Mouse (Mus musculus): ENCODE measurements at regions not wholly inside any gene's neighbourhood (a gene's known extent, or its start where the extent isn't known, plus 50 kb on each side); places are given as distances from the start of the nearest gene placed in this dataset.

DNA sequence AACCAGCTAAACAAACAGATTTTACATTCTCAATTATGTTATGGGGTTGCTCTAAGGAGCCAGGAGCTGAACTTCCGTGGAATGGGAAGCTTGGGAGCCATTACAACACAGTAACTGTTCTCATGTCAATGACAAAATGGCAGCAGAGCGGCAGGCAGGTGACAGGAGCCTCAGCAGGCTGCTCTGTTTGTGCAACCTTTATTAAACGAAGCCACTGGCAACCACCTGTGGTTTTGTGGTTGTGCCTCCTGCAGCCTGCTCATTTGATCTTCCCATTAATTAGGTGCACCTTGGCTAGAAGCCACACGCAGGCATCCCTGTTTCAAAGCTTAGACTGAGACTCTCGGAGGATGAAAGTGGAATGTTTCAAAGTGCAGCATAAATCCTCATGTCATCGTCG, 457.5 kb upstream of the Igfbp7 start:
- Histone ChIP-seq H3K4me2 (ENCODE audit: low read depth, low read length) (no peak overlapping the region), H3K9me3 (ENCODE audit: low read length) (no peaks in the 10 kb centered on the region), H3K9ac (replicated peaks; ENCODE audit: low read length) (no peak overlapping the region), H3K27me3 (ENCODE audit: insufficient read depth, low read length) (no peaks in the 10 kb centered on the region), H3K4me1 (ENCODE audit: insufficient read depth, low read length) (no peaks in the 10 kb centered on the region), H3K4me3 (ENCODE audit: low read length) (no peak overlapping the region), H3K27ac (no peak overlapping the region), H3K36me3 (ENCODE audit: insufficient read depth, low read length) (no peaks in the 10 kb centered on the region)
- ATAC-seq (no peak), DNase-seq (ENCODE audit: low spot score) (peak; percentile 31)
- 43% methylated on average over 7 of the region's 7 CpGs for WGBS
- TF ChIP-seq CTCF (IDR thresholded peaks at IDR 0.05; ENCODE audit: low read depth): no peak

DNA sequence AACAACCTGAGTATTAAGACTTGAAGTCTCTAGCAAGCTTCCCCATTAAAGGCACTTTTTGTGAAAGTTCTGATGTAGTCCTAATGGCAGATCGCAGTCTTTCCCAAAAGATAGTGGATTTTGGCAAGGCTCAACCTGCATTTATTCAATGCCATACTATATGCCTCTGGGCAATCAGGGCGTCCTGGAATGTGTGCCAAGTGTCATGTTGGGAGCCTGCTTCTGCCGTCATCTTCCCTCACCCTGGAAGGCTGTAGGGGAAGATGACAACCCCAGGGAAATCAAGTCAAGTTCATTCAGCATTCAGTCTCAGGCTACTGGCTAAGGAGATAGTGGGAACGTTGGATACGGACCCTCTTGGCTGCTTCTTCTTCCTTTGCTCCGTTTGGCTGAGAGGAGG, 447.4 kb upstream of the Igfbp7 start:
- H3K9me3 ChIP-seq (ENCODE audit: low read length): no peaks in the 10 kb centered on the region
- H3K27me3 ChIP-seq (ENCODE audit: insufficient read depth, low read length): no peaks in the 10 kb centered on the region
- H3K4me1 ChIP-seq (ENCODE audit: insufficient read depth, low read length): no peaks in the 10 kb centered on the region; the same call in 1 of the 2 replicates
- H3K27ac ChIP-seq: no peak overlapping the region
- DNase-seq (ENCODE audit: low spot score) (peak; percentile 34), ATAC-seq (no peak)
- no peak overlapping the region for H3K4me2 ChIP-seq (ENCODE audit: low read depth, low read length)
- 51% methylated on average over 6 of the region's 6 CpGs for WGBS
- no peak overlapping the region for H3K4me3 ChIP-seq (ENCODE audit: low read length)
- H3K36me3 ChIP-seq (ENCODE audit: insufficient read depth, low read length): no peaks in the 10 kb centered on the region
- H3K9ac ChIP-seq (replicated peaks; ENCODE audit: low read length): no peak overlapping the region
- TF ChIP-seq CTCF (IDR thresholded peaks at IDR 0.05; ENCODE audit: low read depth): no peak

DNA sequence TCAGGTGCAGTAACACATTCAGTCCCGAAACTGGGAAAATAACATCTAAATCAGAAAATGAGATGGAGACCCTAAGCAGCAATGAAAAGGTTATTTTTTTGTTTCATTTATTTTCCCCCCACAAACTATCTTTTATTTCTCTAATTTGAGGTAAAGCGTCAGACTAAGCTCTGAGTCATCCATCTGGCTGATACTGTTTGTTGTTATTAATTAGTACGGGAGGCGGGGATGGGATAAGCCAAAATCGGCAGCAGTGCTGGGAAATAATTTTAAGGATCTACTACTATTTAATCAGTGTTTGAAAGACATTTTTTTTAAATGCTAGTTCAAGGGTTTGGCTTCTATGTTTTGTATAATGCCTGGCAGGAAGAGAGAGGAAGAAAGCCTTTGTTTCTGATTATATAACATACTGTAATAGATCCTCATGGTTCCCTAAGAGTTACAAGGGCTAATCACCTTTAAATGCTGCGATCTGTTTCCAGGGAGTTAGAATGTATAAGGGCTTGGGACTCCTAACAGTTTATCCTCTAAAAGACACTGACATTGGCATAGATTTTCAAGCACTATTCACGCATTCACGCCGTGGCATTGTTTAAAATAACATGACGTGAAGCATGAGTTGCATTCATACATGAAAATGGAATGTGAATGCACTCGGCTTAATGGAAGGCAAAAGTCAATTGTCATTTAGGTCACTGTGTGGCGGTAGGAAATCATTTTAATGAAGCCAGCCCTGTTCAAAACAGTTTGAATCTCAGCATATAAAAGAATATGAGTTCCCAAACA, 446.4 kb upstream of the Igfbp7 start:
- ATAC-seq: 0 out of 2 replicates have a peak, but pooled peaks have one; percentile 24
- no peaks in the 10 kb centered on the region for H3K36me3 ChIP-seq (ENCODE audit: insufficient read depth, low read length)
- no peaks in the 10 kb centered on the region; the same call in 1 of the 2 replicates for H3K4me1 ChIP-seq (ENCODE audit: insufficient read depth, low read length)
- no peak for TF ChIP-seq CTCF (IDR thresholded peaks at IDR 0.05; ENCODE audit: low read depth)
- 44% methylated on average over 12 of the region's 12 CpGs for WGBS
- H3K27me3 ChIP-seq (ENCODE audit: insufficient read depth, low read length): no peaks in the 10 kb centered on the region
- peak; percentile 27 for DNase-seq (ENCODE audit: low spot score)
- no peak overlapping the region for H3K4me3 ChIP-seq (ENCODE audit: low read length)
- H3K4me2 ChIP-seq (ENCODE audit: low read depth, low read length): 0 out of 2 replicates have a peak overlapping the region, but pooled peaks have one; percentile 18
- H3K9ac ChIP-seq (replicated peaks; ENCODE audit: low read length): no peak overlapping the region
- H3K27ac ChIP-seq: no peak overlapping the region
- H3K9me3 ChIP-seq (ENCODE audit: low read length): no peaks in the 10 kb centered on the region

DNA sequence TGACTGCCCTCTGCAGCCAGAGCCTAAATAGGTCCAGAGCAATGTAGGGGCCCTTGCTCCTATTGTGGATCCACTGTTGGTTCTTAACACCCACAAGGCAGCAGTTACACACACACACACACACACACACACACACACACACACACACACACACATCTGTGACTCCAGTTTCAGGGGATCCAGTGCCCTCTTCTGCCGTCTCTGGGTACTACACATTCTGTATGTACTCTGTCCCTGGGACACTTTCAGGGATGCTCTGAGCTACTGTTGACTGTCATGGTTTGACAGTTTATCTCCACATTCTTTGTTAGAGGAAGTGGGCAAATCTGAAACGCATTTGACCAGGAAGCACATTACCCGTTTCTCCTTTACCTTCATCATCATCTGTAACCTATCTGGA, 443.8 kb upstream of the Igfbp7 start:
- DNase-seq (ENCODE audit: low spot score) (no peak), ATAC-seq (no peak)

DNA sequence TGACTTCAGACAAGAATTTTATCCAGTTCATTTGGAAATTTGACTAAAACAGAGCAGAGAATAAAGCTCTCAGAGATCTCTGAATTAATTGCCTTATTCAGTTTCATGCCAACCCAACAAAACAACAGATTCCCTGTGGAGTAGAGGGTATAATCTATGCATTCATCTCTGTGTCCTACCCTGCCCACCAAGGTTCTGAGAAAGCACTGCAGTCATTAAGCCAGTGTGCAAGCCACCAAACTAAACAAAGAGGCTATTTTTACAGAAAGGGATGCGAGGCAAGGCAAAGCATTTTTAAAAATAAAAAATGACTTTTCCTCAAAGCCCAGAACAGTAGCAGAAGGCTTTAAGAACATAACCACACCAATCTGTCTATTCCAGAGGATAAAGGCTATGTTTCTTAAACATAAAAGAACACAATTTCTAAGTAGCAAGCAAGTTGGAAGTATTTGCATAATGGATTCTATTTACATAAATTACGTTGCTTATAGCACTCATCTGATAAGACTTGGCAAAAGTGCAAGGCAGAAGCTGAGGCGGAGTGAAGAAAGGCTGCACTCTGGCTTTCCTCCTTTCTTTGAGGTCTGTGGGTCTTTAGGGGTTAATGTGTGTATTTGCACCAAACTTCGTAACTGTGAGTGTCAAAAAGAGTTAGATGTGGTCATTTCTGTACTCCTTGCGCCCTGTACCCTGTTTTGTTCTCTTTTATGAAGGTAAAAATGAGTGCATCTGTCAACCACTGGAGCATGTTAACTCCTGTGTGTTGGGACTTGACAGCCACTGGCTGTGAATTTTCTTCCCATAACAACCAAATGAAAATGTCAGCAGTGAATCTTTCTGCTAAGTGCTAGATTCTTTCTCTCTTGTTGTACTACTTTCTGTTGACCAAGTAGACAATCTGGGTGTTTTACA, 430.6 kb upstream of the Igfbp7 start:
- no peaks in the 10 kb centered on the region for H3K27me3 ChIP-seq (ENCODE audit: insufficient read depth, low read length)
- no peaks in the 10 kb centered on the region for H3K9me3 ChIP-seq (ENCODE audit: low read length)
- H3K4me2 ChIP-seq (ENCODE audit: low read depth, low read length): peak overlapping the region; percentile 43
- peak; percentile 63 for DNase-seq (ENCODE audit: low spot score)
- no peak for TF ChIP-seq CTCF (IDR thresholded peaks at IDR 0.05; ENCODE audit: low read depth)
- peak overlapping the region; percentile 70 for H3K27ac ChIP-seq
- no peak overlapping the region; the same call in 1 of the 2 replicates for H3K4me3 ChIP-seq (ENCODE audit: low read length)
- H3K36me3 ChIP-seq (ENCODE audit: insufficient read depth, low read length): no peaks in the 10 kb centered on the region
- peak; percentile 89 for ATAC-seq
- H3K9ac ChIP-seq (replicated peaks; ENCODE audit: low read length): 0 out of 2 replicates have a peak overlapping the region, but pooled peaks have one; percentile 33
- H3K4me1 ChIP-seq (ENCODE audit: insufficient read depth, low read length): no peaks in the 10 kb centered on the region; the same call in 1 of the 2 replicates
- WGBS: 19% methylated on average over 5 of the region's 5 CpGs

More for the DNA sequence above, 443.8 kb upstream of the Igfbp7 start:
- H3K27ac ChIP-seq: no peak overlapping the region
- H3K27me3 ChIP-seq (ENCODE audit: insufficient read depth, low read length): no peaks in the 10 kb centered on the region
- no peaks in the 10 kb centered on the region for H3K9me3 ChIP-seq (ENCODE audit: low read length)
- WGBS: 96% methylated on average over 3 of the region's 3 CpGs
- TF ChIP-seq CTCF (IDR thresholded peaks at IDR 0.05; ENCODE audit: low read depth): peak; percentile 38
- no peaks in the 10 kb centered on the region; the same call in 1 of the 2 replicates for H3K4me1 ChIP-seq (ENCODE audit: insufficient read depth, low read length)
- no peak overlapping the region for H3K4me2 ChIP-seq (ENCODE audit: low read depth, low read length)
- no peak overlapping the region for H3K9ac ChIP-seq (replicated peaks; ENCODE audit: low read length)
- H3K4me3 ChIP-seq (ENCODE audit: low read length): no peak overlapping the region
- no peaks in the 10 kb centered on the region for H3K36me3 ChIP-seq (ENCODE audit: insufficient read depth, low read length)

DNA sequence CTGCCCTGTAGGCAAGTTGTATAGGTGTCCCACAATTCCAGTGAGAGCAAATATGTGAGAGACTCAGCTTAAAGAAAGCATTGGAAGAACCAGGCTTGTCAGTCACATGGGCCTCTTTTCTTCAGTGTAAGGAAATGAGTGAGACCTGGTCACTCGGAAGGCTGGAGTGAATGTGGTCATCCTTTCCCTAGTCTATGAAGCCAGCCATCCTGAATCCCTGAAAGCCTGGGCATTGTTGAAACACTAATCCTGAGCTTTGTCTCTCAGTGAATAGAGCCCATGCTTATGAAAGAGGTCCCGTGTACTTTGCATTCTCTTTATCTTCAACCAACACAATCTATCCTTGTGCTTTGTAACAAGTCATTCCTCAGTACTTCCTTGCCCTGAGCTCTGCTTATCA, 420.1 kb upstream of the Igfbp7 start:
- no peaks in the 10 kb centered on the region for H3K9me3 ChIP-seq (ENCODE audit: low read length)
- H3K27me3 ChIP-seq (ENCODE audit: insufficient read depth, low read length): no peaks in the 10 kb centered on the region
- 68% methylated on average over 2 of the region's 2 CpGs for WGBS
- no peak overlapping the region for H3K27ac ChIP-seq
- ATAC-seq (no peak), DNase-seq (ENCODE audit: low spot score) (no peak)
- H3K36me3 ChIP-seq (ENCODE audit: insufficient read depth, low read length): no peaks in the 10 kb centered on the region
- H3K4me3 ChIP-seq (ENCODE audit: low read length): no peak overlapping the region
- TF ChIP-seq CTCF (IDR thresholded peaks at IDR 0.05; ENCODE audit: low read depth): no peak
- no peak overlapping the region for H3K9ac ChIP-seq (replicated peaks; ENCODE audit: low read length)
- no peak overlapping the region for H3K4me2 ChIP-seq (ENCODE audit: low read depth, low read length)
- no peaks in the 10 kb centered on the region for H3K4me1 ChIP-seq (ENCODE audit: insufficient read depth, low read length)

Data from hindbrain, postnatal 0 days (tissue).